Mouse (Mus musculus): ENCODE data around the gene Adcy7.

GRCm38 (mm10) chr8:88312966-88313365 lies 40.8 kb downstream of the Adcy7 start:
- TF ChIP-seq POLR2A (IDR thresholded peaks at IDR 0.05; ENCODE audit: borderline replicate concordance, insufficient read depth, low read length) (no peak), CTCF (IDR thresholded peaks at IDR 0.05; ENCODE audit: borderline replicate concordance, insufficient read depth, low read depth, low read length) (no peak)

Data from cerebellum, adult 2 months (tissue).